Mouse (Mus musculus): ENCODE measurements around the gene Tfr2.

DNA sequence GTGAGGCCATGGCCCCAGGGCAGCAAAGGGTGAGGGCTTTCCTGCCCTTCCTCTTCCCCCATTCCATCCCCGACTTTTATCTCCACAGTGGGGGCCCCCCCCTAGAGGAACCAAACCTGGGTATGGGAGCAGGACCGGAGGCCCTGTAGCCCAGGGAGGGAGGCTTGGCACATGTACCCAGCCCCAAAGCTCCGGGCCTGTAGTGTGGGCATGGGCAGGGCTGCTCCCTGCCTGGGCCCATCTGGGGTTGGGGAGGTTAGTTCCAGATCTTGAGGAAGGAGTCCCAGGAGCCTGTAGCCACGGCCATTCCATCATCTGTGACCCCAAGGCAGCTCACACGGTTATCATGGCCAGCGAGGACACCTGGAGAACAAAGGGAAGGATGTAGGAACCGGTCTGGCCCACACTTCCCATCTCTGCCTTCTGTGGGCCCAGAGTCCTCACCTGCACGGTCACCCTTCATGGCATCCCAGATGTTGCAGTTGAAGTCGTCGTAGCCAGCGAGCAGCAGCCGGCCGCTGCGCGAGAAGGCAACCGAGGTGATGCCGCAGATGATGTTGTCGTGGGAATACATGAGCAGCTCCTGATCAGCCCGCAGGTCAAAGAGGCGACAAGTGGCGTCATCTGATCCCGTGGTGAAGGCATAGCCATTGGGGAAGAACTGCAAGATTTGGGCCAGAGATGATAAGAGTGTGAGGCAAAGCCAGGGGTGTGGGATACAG lies 41.2 kb upstream of the Tfr2 start:
- no peak for TF ChIP-seq TAL1 (IDR thresholded peaks at IDR 0.05; ENCODE audit: low read length)
- TF ChIP-seq GATA1 (IDR thresholded peaks at IDR 0.05; ENCODE audit: low read length) = no peak

Data from erythroblast, embryonic 14.5 days (primary cell).